Comparison of ENCODE assay signal across 8 mouse cellular contexts in genomic region chr16:85173373-85174081, GRCm38 (mm10). TPM values are rescaled to one million over a fixed set of nuclear protein-coding genes. Genes with fewer than 3 reads are reported as not detected.
DNase-seq lines count a peak whose midpoint lies in the region; ATAC-seq lines count a peak whose summit lies in the region.

TSS of gene App (minus strand) at chr16:85173766.

- 0 out of 2 replicates have a peak, but pooled peaks cover 3% of the 10 kb centered on the region for H3K9me3 ChIP-seq in forebrain, embryonic 12.5 days
- H3K9me3 ChIP-seq in heart, embryonic 16.5 days (replicated peaks; ENCODE audit: control insufficient read depth, low read length) = no peaks in the 10 kb centered on the region; the same call in 1 of the 2 replicates
- H3K9me3 ChIP-seq in liver, embryonic 16.5 days (replicated peaks; ENCODE audit: control insufficient read depth, low read length) = no peaks in the 10 kb centered on the region
- no peaks in the 10 kb centered on the region for H3K9me3 ChIP-seq in neural tube, embryonic 13.5 days

- peak within 1 kb of the TSS; percentile 83 for H3K4me3 ChIP-seq in forebrain, embryonic 12.5 days (replicated peaks)
- peak within 1 kb of the TSS; percentile 88 for H3K4me3 ChIP-seq in heart, embryonic 16.5 days (ENCODE audit: low read length)
- H3K4me3 ChIP-seq in liver, embryonic 16.5 days (ENCODE audit: low read depth, low read length) = peak within 1 kb of the TSS; percentile 72
- H3K4me3 ChIP-seq in neural tube, embryonic 13.5 days = peak within 1 kb of the TSS; percentile 76

- peak within 1 kb of the TSS; percentile 95 for H3K9ac ChIP-seq in forebrain, embryonic 12.5 days
- H3K9ac ChIP-seq in heart, embryonic 16.5 days (ENCODE audit: low read length) = peak within 1 kb of the TSS; percentile 97
- peak within 1 kb of the TSS; percentile 64 for H3K9ac ChIP-seq in liver, embryonic 16.5 days (ENCODE audit: low read depth, low read length)
- H3K9ac ChIP-seq in neural tube, embryonic 13.5 days = peak within 1 kb of the TSS; percentile 97

- H3K36me3 ChIP-seq in forebrain, embryonic 12.5 days (replicated peaks) = peaks cover 1% of the 10 kb centered on the region; the same call in 1 of the 2 replicates
- no peaks in the 10 kb centered on the region for H3K36me3 ChIP-seq in heart, embryonic 16.5 days (ENCODE audit: control insufficient read depth, insufficient read depth)
- no peaks in the 10 kb centered on the region for H3K36me3 ChIP-seq in liver, embryonic 16.5 days (ENCODE audit: control insufficient read depth, insufficient read depth)
- no peaks in the 10 kb centered on the region; the same call in 1 of the 2 replicates for H3K36me3 ChIP-seq in neural tube, embryonic 13.5 days

- peaks cover 6% of the 10 kb centered on the region for H3K27me3 ChIP-seq in forebrain, embryonic 12.5 days
- H3K27me3 ChIP-seq in heart, embryonic 16.5 days (ENCODE audit: control insufficient read depth, insufficient read depth, low read length) = no peaks in the 10 kb centered on the region
- peaks cover 21% of the 10 kb centered on the region for H3K27me3 ChIP-seq in liver, embryonic 16.5 days (ENCODE audit: control insufficient read depth, insufficient read depth, low read depth, low read length)
- peaks cover 6% of the 10 kb centered on the region; the same call in 1 of the 2 replicates for H3K27me3 ChIP-seq in neural tube, embryonic 13.5 days

- peak; percentile 89 for ATAC-seq in forebrain, embryonic 12.5 days (ENCODE audit: low FRiP score)
- ATAC-seq in heart, embryonic 16.5 days (replicated peaks; ENCODE audit: extremely low read depth, insufficient read depth, low FRiP score) = peak; percentile 82
- peak; percentile 72 for ATAC-seq in liver, embryonic 16.5 days (ENCODE audit: low read depth)
- ATAC-seq in neural tube, embryonic 13.5 days (ENCODE audit: low read depth) = peak; percentile 84

- DNase-seq in CD8-positive naive resting alpha-beta T cell, adult 2 months (ENCODE audit: low read depth in 2 of 2, low spot score in 2 of 2) = peak; percentile 60 to 68
- peak; percentile 51 for DNase-seq in c-Kit-positive CD71-positive TER-119-negative erythroid progenitor cells, embryonic 14.5 days (ENCODE audit: low read depth)
- DNase-seq in kidney, postnatal 36 days = peak; percentile 90 to 95
- DNase-seq in telencephalon, adult 2 months (ENCODE audit: low read depth, low spot score) = peak; percentile 66

- peaks cover 27% of the 10 kb centered on the region for H3K4me1 ChIP-seq in forebrain, embryonic 12.5 days
- peaks cover 28% of the 10 kb centered on the region for H3K4me1 ChIP-seq in heart, embryonic 16.5 days (ENCODE audit: control insufficient read depth, insufficient read depth, low read length)
- no peaks in the 10 kb centered on the region; the same call in 1 of the 2 replicates for H3K4me1 ChIP-seq in liver, embryonic 16.5 days (ENCODE audit: control insufficient read depth, low read depth, low read length)
- peaks cover 28% of the 10 kb centered on the region for H3K4me1 ChIP-seq in neural tube, embryonic 13.5 days (replicated peaks)

- H3K4me2 ChIP-seq in forebrain, embryonic 12.5 days = peak within 1 kb of the TSS; percentile 62
- H3K4me2 ChIP-seq in heart, embryonic 16.5 days (ENCODE audit: low read depth, low read length) = peak within 1 kb of the TSS; percentile 66
- H3K4me2 ChIP-seq in liver, embryonic 16.5 days (ENCODE audit: low read depth, low read length) = peak within 1 kb of the TSS; percentile 77
- peak within 1 kb of the TSS; percentile 75 for H3K4me2 ChIP-seq in neural tube, embryonic 13.5 days

- H3K27ac ChIP-seq in forebrain, embryonic 12.5 days = peak within 1 kb of the TSS; percentile 93
- peak within 1 kb of the TSS; percentile 90 for H3K27ac ChIP-seq in heart, embryonic 16.5 days (ENCODE audit: low read length)
- H3K27ac ChIP-seq in liver, embryonic 16.5 days (ENCODE audit: low read length) = no peak within 1 kb of the TSS
- H3K27ac ChIP-seq in neural tube, embryonic 13.5 days (replicated peaks) = peak within 1 kb of the TSS; percentile 97

- WGBS in forebrain, embryonic 12.5 days = under 1% methylated on average over 77 of the region's 78 CpGs
- under 1% methylated on average over 77 of the region's 78 CpGs for WGBS in heart, embryonic 16.5 days
- under 1% methylated on average over 75 of the region's 78 CpGs for WGBS in liver, embryonic 16.5 days (ENCODE audit: insufficient replicate concordance)
- under 1% methylated on average over 78 of the region's 78 CpGs for WGBS in neural tube, embryonic 13.5 days

RNA-seq across cellular contexts. Expression of gene App, which starts in this region (rescaled TPM):
- 166 and 171 TPM in 2 replicates for polyA plus RNA-seq in forebrain, embryonic 12.5 days (2016; fragmentation: Nextera tagmentation; extraction: Ambion mirVana)
- 175 and 187 TPM in 2 replicates for polyA plus RNA-seq in heart, embryonic 16.5 days (2015; fragmentation: Nextera tagmentation; extraction: Ambion mirVana)
- polyA plus RNA-seq in liver, embryonic 16.5 days (2015; fragmentation: Nextera tagmentation; extraction: Ambion mirVana) = 19.2 and 19.9 TPM in 2 replicates
- 388 and 419 TPM in 2 replicates for polyA plus RNA-seq in neural tube, embryonic 13.5 days (2015; fragmentation: Nextera tagmentation; extraction: Ambion mirVana)
